Mouse (Mus musculus) testis, adult 2 months (tissue): ENCODE data around the gene Pamr1. TPM values are rescaled to one million over a fixed set of nuclear protein-coding genes. Genes with fewer than 3 reads are reported as not detected.
A peak's percentile ranks its signal among the peaks of the same experiment; 100 is the strongest.

Source experiments
- H3K27ac ChIP-seq: fragments of 200-500 bp; 2 replicates; pipeline ENCODE4 v1.5.1; 2012; ENCODE audit warnings: low read depth, low read length; ENCODE audit not compliant: control insufficient read depth, insufficient read depth
- H3K27me3 ChIP-seq: fragments of 200-500 bp; 2 replicates; pipeline ENCODE4 v1.6.1; 2012; ENCODE audit warnings: mild to moderate bottlenecking, low read length, moderate library complexity; ENCODE audit not compliant: control insufficient read depth, insufficient read depth
- H3K36me3 ChIP-seq: fragments of 200-500 bp; 2 replicates; pipeline ENCODE4 v1.6.1; 2012; ENCODE audit warnings: mild to moderate bottlenecking, low read length; ENCODE audit not compliant: control insufficient read depth, insufficient read depth
- H3K4me1 ChIP-seq: fragments of 200-500 bp; 2 replicates; pipeline ENCODE4 v1.6.1; 2012; ENCODE audit warnings: low read length; ENCODE audit not compliant: control insufficient read depth, insufficient read depth
- H3K4me3 ChIP-seq: fragments of 200-500 bp; 2 replicates; pipeline ENCODE4 v1.5.1; 2012; ENCODE audit warnings: low read depth, mild to moderate bottlenecking, low read length, moderate library complexity, mixed read lengths; ENCODE audit not compliant: control insufficient read depth
- CTCF ChIP-seq: fragments of 200-500 bp; IDR thresholded peaks from 2 replicates; pipeline ENCODE4 v1.5.1; 2012; ENCODE audit warnings: low read depth, mild to moderate bottlenecking, inconsistent platforms, low read length, moderate library complexity; ENCODE audit not compliant: control insufficient read depth, insufficient read depth, insufficient replicate concordance
- POLR2A ChIP-seq: fragments of 200-500 bp; IDR thresholded peaks from 2 replicates; pipeline ENCODE4 v1.6.1; 2012; ENCODE audit warnings: low read depth, mild to moderate bottlenecking, inconsistent platforms, low read length, moderate library complexity; ENCODE audit not compliant: control insufficient read depth
- polyA plus RNA-seq: library from polyadenylated mRNA; depleted of rRNA; stranded (reverse); fragments of >200 nt; gene quantifications from 2 replicates; pipeline ENCODE4 v1.2.3, GENCODE M21; 2012; rRNA removed

The Pamr1 gene
- 2.1 and 2.8 TPM in 2 replicates for polyA plus RNA-seq

GRCm38 (mm10) chr2:102549611-102550266 is at the start of gene Pamr1:
Pamr1 (plus strand) TSS chr2:102550012.
- TF ChIP-seq POLR2A, result no peak
- no peak for TF ChIP-seq CTCF

GRCm38 (mm10) chr2:102507633-102508032 is 42.2 kb upstream of the Pamr1 start:
- no peak overlapping the region for H3K27ac ChIP-seq
- H3K36me3 ChIP-seq, result no peaks in the 10 kb centered on the region
- no peak for TF ChIP-seq CTCF
- no peak for TF ChIP-seq POLR2A
- no peak overlapping the region for H3K4me3 ChIP-seq
- no peaks in the 10 kb centered on the region for H3K4me1 ChIP-seq
- H3K27me3 ChIP-seq, result no peaks in the 10 kb centered on the region

More at GRCm38 (mm10) chr2:102549611-102550266, at the start of gene Pamr1:
- Histone ChIP-seq H3K27ac (no peak within 1 kb of the TSS), H3K4me1 (peaks cover 5% of the 10 kb centered on the region), H3K4me3 (peak within 1 kb of the TSS; percentile 13), H3K36me3 (no peaks in the 10 kb centered on the region), H3K27me3 (0 out of 2 replicates have a peak, but pooled peaks cover 3% of the 10 kb centered on the region)

GRCm38 (mm10) chr2:102508154-102508553 is 41.7 kb upstream of the Pamr1 start:
- H3K36me3 ChIP-seq, result no peaks in the 10 kb centered on the region
- H3K27ac ChIP-seq, result no peak overlapping the region
- H3K4me1 ChIP-seq, result no peaks in the 10 kb centered on the region
- TF ChIP-seq POLR2A (no peak), CTCF (no peak)
- no peaks in the 10 kb centered on the region for H3K27me3 ChIP-seq
- H3K4me3 ChIP-seq, result no peak overlapping the region

- Histone ChIP-seq H3K4me1 (no peaks in the 10 kb centered on the region), H3K4me3 (no peak overlapping the region), H3K36me3 (no peaks in the 10 kb centered on the region), H3K27me3 (no peaks in the 10 kb centered on the region), H3K27ac (no peak overlapping the region)
- TF ChIP-seq CTCF (no peak), POLR2A (no peak)
Measured at GRCm38 (mm10) chr2:102519956-102520355, 29.9 kb upstream of the Pamr1 start.

DNA sequence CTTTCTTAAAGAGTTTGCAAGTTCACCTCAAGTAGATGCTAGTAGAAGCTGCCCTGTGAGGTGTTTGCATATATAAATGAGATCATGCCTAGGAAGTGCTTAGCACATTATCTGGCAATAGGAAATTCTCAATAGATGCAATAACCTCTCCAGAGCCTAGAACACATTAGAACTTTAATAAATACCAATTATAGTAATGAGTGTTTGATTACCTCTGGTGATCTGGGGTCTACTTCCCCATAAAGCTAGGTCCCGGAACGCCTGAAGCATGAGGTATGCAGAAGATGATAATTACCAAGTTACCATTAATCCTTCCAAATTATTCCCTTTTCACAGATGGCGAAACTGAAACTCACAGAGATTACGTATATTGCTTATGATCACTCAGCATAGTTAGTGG is 22.2 kb upstream of the Pamr1 start:
- H3K4me3 ChIP-seq, result no peak overlapping the region
- H3K27me3 ChIP-seq, result no peaks in the 10 kb centered on the region
- no peaks in the 10 kb centered on the region for H3K36me3 ChIP-seq
- H3K4me1 ChIP-seq, result no peaks in the 10 kb centered on the region
- H3K27ac ChIP-seq, result no peak overlapping the region
- no peak for TF ChIP-seq CTCF
- no peak for TF ChIP-seq POLR2A

DNA sequence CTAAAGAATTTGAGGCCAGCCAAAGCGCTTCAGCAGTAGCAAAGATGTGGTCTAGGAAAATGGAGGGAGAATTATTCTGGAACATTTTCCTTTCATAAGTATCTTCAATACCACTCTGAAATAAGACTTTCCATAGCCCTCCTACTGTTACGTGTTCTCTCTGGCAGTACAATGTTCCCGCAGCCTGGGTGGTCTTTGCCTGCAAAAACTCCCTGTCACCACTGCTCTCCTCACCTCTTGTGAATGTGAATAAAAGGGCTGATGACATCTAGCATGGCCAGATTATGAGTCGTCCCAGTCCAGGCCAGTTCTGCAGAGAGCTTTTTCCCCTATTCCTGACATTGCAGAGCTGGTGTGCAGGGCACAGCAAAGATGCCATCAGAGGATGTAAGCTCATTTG is 16.4 kb upstream of the Pamr1 start:
- H3K27me3 ChIP-seq, result no peaks in the 10 kb centered on the region
- no peaks in the 10 kb centered on the region for H3K36me3 ChIP-seq
- no peak overlapping the region for H3K27ac ChIP-seq
- TF ChIP-seq POLR2A (no peak), CTCF (no peak)
- H3K4me3 ChIP-seq, result no peak overlapping the region
- H3K4me1 ChIP-seq, result no peaks in the 10 kb centered on the region

GRCm38 (mm10) chr2:102536766-102537165 is 13.0 kb upstream of the Pamr1 start:
- no peaks in the 10 kb centered on the region for H3K36me3 ChIP-seq
- no peak for TF ChIP-seq POLR2A
- TF ChIP-seq CTCF, result no peak
- no peak overlapping the region for H3K27ac ChIP-seq

GRCm38 (mm10) chr2:102540438-102541230 is 9.2 kb upstream of the Pamr1 start:
- TF ChIP-seq POLR2A, result no peak
- Histone ChIP-seq H3K27ac (no peak overlapping the region), H3K4me3 (no peak overlapping the region), H3K27me3 (no peaks in the 10 kb centered on the region), H3K4me1 (no peaks in the 10 kb centered on the region), H3K36me3 (no peaks in the 10 kb centered on the region)

More at GRCm38 (mm10) chr2:102536766-102537165, 13.0 kb upstream of the Pamr1 start:
- Histone ChIP-seq H3K4me1 (no peaks in the 10 kb centered on the region), H3K27me3 (no peaks in the 10 kb centered on the region), H3K4me3 (no peak overlapping the region)
